Mouse (Mus musculus): ENCODE results near the gene Ankzf1. TPM values are rescaled to one million over a fixed set of nuclear protein-coding genes. Genes with fewer than 3 reads are reported as not detected.

Gene Ankzf1
- total and polyA plus RNA-seq, 3 experiments = 8.7 to 15.1 (median 11.2) TPM

DNA sequence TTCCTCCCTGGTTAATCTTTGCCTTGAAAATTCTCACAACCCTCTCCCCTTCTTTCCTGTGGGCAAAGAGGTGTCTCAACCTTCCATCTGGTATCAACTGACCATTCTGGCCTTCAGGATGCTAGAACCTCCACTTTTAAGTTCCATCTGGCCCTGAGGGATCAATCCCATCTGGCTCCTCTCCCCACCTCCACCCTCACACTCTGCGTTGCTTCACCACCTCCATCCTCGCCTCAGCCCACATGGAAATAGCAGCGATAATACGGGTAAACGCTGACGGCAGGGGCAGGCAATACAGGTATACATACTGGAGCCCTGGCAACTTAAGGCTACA lies 25.9 kb downstream of the Ankzf1 start:
- DNase-seq = peak in 1 of 2 experiments; percentile 23
- Histone ChIP-seq H3K4me3 (peak overlapping the region; percentile 62), H3K36me3 (ENCODE audit: control insufficient read depth, insufficient read depth, low read length) (peaks cover 14% of the 10 kb centered on the region), H3K4me1 (ENCODE audit: control insufficient read depth, insufficient read depth, low read length) (peaks cover 5% of the 10 kb centered on the region), H3K9ac (ENCODE audit: low read depth, low read length) (peak overlapping the region; percentile 78), H3K27me3 (ENCODE audit: control insufficient read depth, insufficient read depth, low read length) (no peaks in the 10 kb centered on the region), H3K79me2 (replicated peaks; ENCODE audit: control insufficient read depth, insufficient read depth, low read length) (no peaks in the 10 kb centered on the region), H3K27ac (peak overlapping the region; percentile 88)
- TF ChIP-seq CTCF (IDR thresholded peaks at IDR 0.05) = no peak
- TF ChIP-seq POLR2A (IDR thresholded peaks at IDR 0.05; ENCODE audit: insufficient read depth, low read depth, low read length) = no peak
- TF ChIP-seq EP300 (IDR thresholded peaks at IDR 0.05; ENCODE audit: insufficient read depth, low read depth, low read length) = no peak
- intact Hi-C loops (cut with DNase I) = loop anchor here (1.0 kb wide), 1 partner anchor 18 kb away; the partner anchor contains the start of gene Dnajb2
- WGBS = 3% methylated on average over 6 of the region's 6 CpGs

DNA sequence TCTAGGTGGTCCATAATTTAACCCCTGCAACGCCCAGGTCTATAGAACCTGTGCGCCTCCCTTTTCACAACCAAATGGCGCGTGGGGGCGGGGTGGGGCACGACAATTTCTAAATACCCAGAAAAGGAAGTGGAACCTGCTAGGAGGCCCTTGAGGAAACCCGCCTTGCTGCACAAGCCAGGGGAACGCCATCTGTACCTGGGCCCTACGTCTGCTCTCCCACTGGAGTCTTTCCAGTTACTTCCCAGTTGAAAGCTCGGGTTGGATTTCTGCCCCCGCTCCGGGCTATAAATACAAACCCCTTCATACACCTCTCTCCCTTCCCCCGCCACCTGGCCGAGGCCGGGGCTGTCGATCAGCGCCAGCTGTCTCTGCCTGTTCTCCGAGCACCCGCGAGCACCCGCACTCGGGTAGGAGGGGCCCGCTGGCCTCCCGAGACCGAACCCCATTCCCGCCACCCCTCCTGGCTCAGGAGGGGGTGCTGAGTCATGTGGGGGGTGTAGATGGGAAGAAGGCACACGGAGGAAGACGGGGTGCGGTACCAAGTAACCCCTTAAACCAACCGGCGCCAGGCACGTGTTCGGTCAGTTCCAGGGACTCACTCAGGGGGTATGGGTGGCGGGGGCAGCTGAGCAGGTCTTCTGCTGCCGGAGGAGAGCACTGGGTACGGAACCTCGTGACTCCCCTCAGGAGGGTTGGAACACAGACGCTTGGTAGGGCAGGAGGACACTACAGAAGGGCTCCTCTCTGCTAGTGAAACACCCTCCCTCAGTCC lies 26.5 kb downstream of the Ankzf1 start:
- TF ChIP-seq EP300 (IDR thresholded peaks at IDR 0.05; ENCODE audit: insufficient read depth, low read depth, low read length) (no peak), POLR2A (IDR thresholded peaks at IDR 0.05; ENCODE audit: insufficient read depth, low read depth, low read length) (peak; percentile 44; the same call in 1 of the 2 replicates), CTCF (IDR thresholded peaks at IDR 0.05) (no peak)
- peak overlapping the region; percentile 88 for H3K27ac ChIP-seq
- peak; percentile 77 to 83 for DNase-seq
- intact Hi-C loops (cut with DNase I) = loop anchor here (1.0 kb wide), 1 partner anchor 18 kb away; the partner anchor contains the start of gene Dnajb2
- 1% methylated on average over 38 of the region's 38 CpGs for WGBS
- H3K4me3 ChIP-seq = peak overlapping the region; percentile 62
- H3K79me2 ChIP-seq (replicated peaks; ENCODE audit: control insufficient read depth, insufficient read depth, low read length) = no peaks in the 10 kb centered on the region
- peaks cover 11% of the 10 kb centered on the region for H3K36me3 ChIP-seq (ENCODE audit: control insufficient read depth, insufficient read depth, low read length)
- peaks cover 4% of the 10 kb centered on the region for H3K4me1 ChIP-seq (ENCODE audit: control insufficient read depth, insufficient read depth, low read length)
- no peaks in the 10 kb centered on the region for H3K27me3 ChIP-seq (ENCODE audit: control insufficient read depth, insufficient read depth, low read length)
- H3K9ac ChIP-seq (ENCODE audit: low read depth, low read length) = peak overlapping the region; percentile 90

DNA sequence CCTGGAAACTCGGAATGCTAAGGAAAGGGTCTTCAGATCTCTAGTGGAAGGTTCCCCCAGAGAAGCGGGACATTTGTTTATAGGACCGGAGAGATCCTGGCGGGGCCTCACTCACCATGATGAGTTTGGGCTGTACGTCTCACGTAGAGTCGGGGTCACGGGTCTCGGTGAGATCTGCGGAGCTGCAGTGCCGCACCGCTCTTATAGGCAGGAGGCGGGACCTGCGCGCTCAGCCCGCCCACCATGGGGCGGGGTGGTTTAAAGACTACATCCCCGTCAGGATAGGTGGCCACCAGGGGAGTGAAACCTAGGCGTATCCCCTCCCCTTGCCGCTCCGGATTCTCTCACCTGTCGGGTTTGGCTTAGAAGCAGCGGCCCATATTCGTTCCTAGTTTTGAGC lies 27.1 kb downstream of the Ankzf1 start:
- H3K27ac ChIP-seq = peak overlapping the region; percentile 88
- H3K9ac ChIP-seq (ENCODE audit: low read depth, low read length) = peak overlapping the region; percentile 90
- TF ChIP-seq POLR2A (IDR thresholded peaks at IDR 0.05; ENCODE audit: insufficient read depth, low read depth, low read length) (peak; percentile 99), EP300 (IDR thresholded peaks at IDR 0.05; ENCODE audit: insufficient read depth, low read depth, low read length) (peak; percentile 71; the same call in 1 of the 2 replicates), CTCF (IDR thresholded peaks at IDR 0.05) (peak; percentile 55)
- H3K4me1 ChIP-seq (ENCODE audit: control insufficient read depth, insufficient read depth, low read length) = peaks cover 2% of the 10 kb centered on the region
- WGBS = under 1% methylated on average over 24 of the region's 24 CpGs
- H3K27me3 ChIP-seq (ENCODE audit: control insufficient read depth, insufficient read depth, low read length) = no peaks in the 10 kb centered on the region
- H3K4me3 ChIP-seq = peak overlapping the region; percentile 62
- H3K36me3 ChIP-seq (ENCODE audit: control insufficient read depth, insufficient read depth, low read length) = peaks cover 5% of the 10 kb centered on the region
- DNase-seq = peak; percentile 92 to 94
- no peaks in the 10 kb centered on the region for H3K79me2 ChIP-seq (replicated peaks; ENCODE audit: control insufficient read depth, insufficient read depth, low read length)
- intact Hi-C loops (cut with DNase I) = no loop called here

DNA sequence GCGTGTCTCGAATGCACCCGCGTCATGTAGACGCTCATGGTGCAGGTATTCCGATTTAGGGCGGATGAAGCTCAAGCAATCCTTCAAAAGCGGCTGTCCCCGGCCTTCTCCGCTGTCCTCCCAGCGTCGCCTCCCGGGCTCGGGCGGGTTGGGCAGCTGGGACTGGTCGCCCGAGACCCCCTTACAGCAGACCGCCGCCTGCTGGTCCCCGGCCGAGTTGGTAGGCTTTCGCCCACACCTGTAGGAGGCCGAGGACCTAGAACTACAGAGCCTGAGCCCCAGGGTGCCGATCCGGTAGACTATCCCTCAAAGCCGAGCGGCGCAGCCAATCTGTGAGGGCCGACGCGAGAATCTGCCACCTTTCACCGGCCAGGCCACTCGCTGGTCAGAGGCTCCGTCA lies 27.6 kb downstream of the Ankzf1 start, which contains the start of gene Tuba4a:
Gene Tuba4a (minus strand): TSS at position 335 of the 400 bp plus-strand sequence.
- TF ChIP-seq CTCF (IDR thresholded peaks at IDR 0.05) = peak; percentile 46; the same call in 1 of the 2 replicates
- TF ChIP-seq POLR2A (IDR thresholded peaks at IDR 0.05; ENCODE audit: insufficient read depth, low read depth, low read length) = no peak
- DNase-seq = no peak
- H3K79me2 ChIP-seq (replicated peaks; ENCODE audit: control insufficient read depth, insufficient read depth, low read length) = no peaks in the 10 kb centered on the region
- peak within 1 kb of the TSS; percentile 88 for H3K27ac ChIP-seq
- peaks cover under 1% of the 10 kb centered on the region for H3K36me3 ChIP-seq (ENCODE audit: control insufficient read depth, insufficient read depth, low read length)
- intact Hi-C loops (cut with DNase I) = no loop called here
- H3K9ac ChIP-seq (ENCODE audit: low read depth, low read length) = peak within 1 kb of the TSS; percentile 90
- no peaks in the 10 kb centered on the region for H3K27me3 ChIP-seq (ENCODE audit: control insufficient read depth, insufficient read depth, low read length)
- WGBS = 2% methylated on average over 34 of the region's 34 CpGs
- H3K4me3 ChIP-seq = peak within 1 kb of the TSS; percentile 62
- peaks cover 2% of the 10 kb centered on the region for H3K4me1 ChIP-seq (ENCODE audit: control insufficient read depth, insufficient read depth, low read length)

DNA sequence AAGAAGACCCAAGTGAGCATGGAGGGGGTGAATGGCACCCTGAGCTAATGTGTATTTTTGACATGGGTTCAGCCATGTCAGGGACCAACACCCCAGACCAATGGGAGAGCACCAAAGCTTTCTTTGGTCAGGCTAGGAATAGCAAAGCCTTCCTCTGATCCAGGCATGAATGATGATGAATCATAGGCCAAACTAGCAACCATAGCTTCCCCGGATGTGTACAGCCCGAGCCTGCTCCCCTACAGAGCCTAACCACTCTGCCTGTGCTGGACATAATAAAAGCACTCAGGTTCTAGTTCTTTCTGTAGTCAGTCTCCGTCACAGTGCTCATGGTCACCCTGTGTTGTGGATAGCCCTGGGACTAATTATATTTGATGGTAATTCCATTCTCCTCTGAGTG lies 29.6 kb downstream of the Ankzf1 start:
- no peak overlapping the region for H3K4me3 ChIP-seq
- WGBS = 82% methylated on average over 3 of the region's 3 CpGs
- TF ChIP-seq POLR2A (IDR thresholded peaks at IDR 0.05; ENCODE audit: insufficient read depth, low read depth, low read length) (no peak), CTCF (IDR thresholded peaks at IDR 0.05) (no peak), EP300 (IDR thresholded peaks at IDR 0.05; ENCODE audit: insufficient read depth, low read depth, low read length) (no peak)
- H3K36me3 ChIP-seq (ENCODE audit: control insufficient read depth, insufficient read depth, low read length) = no peaks in the 10 kb centered on the region
- no peaks in the 10 kb centered on the region for H3K27me3 ChIP-seq (ENCODE audit: control insufficient read depth, insufficient read depth, low read length)
- H3K79me2 ChIP-seq (replicated peaks; ENCODE audit: control insufficient read depth, insufficient read depth, low read length) = no peaks in the 10 kb centered on the region
- no peak for DNase-seq
- no peak overlapping the region for H3K9ac ChIP-seq (ENCODE audit: low read depth, low read length)
- intact Hi-C loops (cut with DNase I) = no loop called here
- peaks cover 2% of the 10 kb centered on the region for H3K4me1 ChIP-seq (ENCODE audit: control insufficient read depth, insufficient read depth, low read length)
- no peak overlapping the region for H3K27ac ChIP-seq

DNA sequence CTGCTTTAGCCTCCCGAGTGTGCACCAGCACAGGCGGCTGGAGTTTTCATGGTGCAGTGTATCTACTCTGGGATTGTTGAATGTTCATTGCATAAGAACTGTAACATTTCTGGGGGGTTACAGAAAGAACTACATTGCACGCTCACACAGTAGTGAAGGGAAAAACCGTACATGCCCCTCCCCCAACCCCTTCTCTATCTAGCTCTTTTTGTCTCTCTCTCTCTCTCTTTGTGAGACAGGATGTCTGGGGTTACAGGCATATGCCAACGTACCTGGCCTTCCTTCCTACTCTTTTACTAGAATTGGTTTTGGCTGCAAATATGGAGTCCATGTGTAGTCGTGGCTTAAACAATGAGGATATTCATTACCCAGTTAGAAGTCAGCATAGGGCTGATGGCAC lies 31.0 kb downstream of the Ankzf1 start:
- Histone ChIP-seq H3K79me2 (replicated peaks; ENCODE audit: control insufficient read depth, insufficient read depth, low read length) (no peaks in the 10 kb centered on the region), H3K4me3 (no peak overlapping the region), H3K36me3 (ENCODE audit: control insufficient read depth, insufficient read depth, low read length) (no peaks in the 10 kb centered on the region), H3K9ac (ENCODE audit: low read depth, low read length) (no peak overlapping the region), H3K27me3 (ENCODE audit: control insufficient read depth, insufficient read depth, low read length) (no peaks in the 10 kb centered on the region), H3K27ac (no peak overlapping the region), H3K4me1 (ENCODE audit: control insufficient read depth, insufficient read depth, low read length) (peaks cover 2% of the 10 kb centered on the region)
- 66% methylated on average over 6 of the region's 6 CpGs for WGBS
- no peak for DNase-seq
- TF ChIP-seq POLR2A (IDR thresholded peaks at IDR 0.05; ENCODE audit: insufficient read depth, low read depth, low read length) (no peak), CTCF (IDR thresholded peaks at IDR 0.05) (no peak), EP300 (IDR thresholded peaks at IDR 0.05; ENCODE audit: insufficient read depth, low read depth, low read length) (no peak)
- intact Hi-C loops (cut with DNase I) = no loop called here

Data from heart, adult 2 months (tissue).